ENCODE assay signal across 19 mouse cellular contexts in the genomic region with DNA sequence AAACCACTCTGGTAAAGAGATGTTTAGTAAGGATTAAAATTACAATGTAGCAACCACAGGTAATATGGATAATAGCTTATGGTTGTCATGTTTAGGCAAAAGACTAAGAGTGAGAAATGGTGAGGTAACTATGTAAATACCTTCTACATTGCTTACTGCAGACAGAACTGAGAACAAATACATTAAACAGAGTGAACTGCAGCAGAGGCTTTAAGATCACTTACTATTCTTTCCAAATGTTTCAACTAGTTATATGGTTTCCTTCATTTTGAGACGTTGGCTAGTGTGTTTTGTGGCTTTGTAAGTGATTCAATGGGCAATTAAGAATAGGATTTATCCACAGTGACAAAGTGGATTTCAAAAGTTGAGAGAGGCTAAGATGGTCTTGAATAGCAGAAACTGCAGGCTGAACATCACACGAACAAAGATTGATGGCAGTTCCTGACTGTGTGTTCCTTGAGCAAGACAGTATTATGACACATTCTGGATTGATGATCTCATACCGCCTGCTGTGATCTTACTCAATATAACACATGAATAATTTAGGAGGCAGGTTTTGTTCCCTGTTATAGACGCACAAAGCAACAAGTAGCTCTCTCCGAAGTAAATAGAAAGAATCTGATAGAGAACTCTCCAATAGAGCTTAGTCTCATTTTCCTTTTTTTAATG. TPM values are rescaled to one million over a fixed set of nuclear protein-coding genes. Genes with fewer than 3 reads are reported as not detected.
A peak's percentile ranks its signal among the peaks of the same experiment; 100 is the strongest.
DNase-seq lines count a peak whose midpoint lies in the region; ATAC-seq and TF ChIP-seq lines count a peak whose summit lies in the region.
"Had no signal": no experiment of that assay in that cellular context is flagged by ENCODE, and none has a peak within 500 bp of the region (broad histone marks: within the 10 kb centered on the region; RNA-seq: fewer than 3 reads in every experiment).

No protein-coding gene starts in this region.

- no peaks in the 10 kb centered on the region for H3K4me1 ChIP-seq in midbrain, embryonic 11.5 days (ENCODE audit: control insufficient read depth, insufficient read depth, low read length)
- no peaks in the 10 kb centered on the region for H3K4me1 ChIP-seq in midbrain, embryonic 16.5 days (ENCODE audit: control insufficient read depth, insufficient read depth, low read length)
- no peaks in the 10 kb centered on the region for H3K4me1 ChIP-seq in forebrain, embryonic 13.5 days
- H3K4me1 ChIP-seq in midbrain, postnatal 0 days (ENCODE audit: insufficient read depth, low read length), result no peaks in the 10 kb centered on the region
- H3K4me1 ChIP-seq: embryonic facial prominence, embryonic 13.5 days; limb, embryonic 12.5 days; liver, embryonic 13.5 days; lung, embryonic 15.5 days had no signal

- no peaks in the 10 kb centered on the region for H3K9me3 ChIP-seq in midbrain, embryonic 11.5 days (ENCODE audit: control insufficient read depth, low read length)
- H3K9me3 ChIP-seq in midbrain, embryonic 16.5 days (replicated peaks; ENCODE audit: control insufficient read depth, low read length, poor library complexity, severe bottlenecking), result no peaks in the 10 kb centered on the region
- H3K9me3 ChIP-seq in forebrain, embryonic 13.5 days (replicated peaks), result no peaks in the 10 kb centered on the region
- no peaks in the 10 kb centered on the region for H3K9me3 ChIP-seq in midbrain, postnatal 0 days (ENCODE audit: low read length)
- H3K9me3 ChIP-seq: embryonic facial prominence, embryonic 13.5 days; limb, embryonic 12.5 days; liver, embryonic 13.5 days; lung, embryonic 15.5 days had no signal

- no peak overlapping the region for H3K4me3 ChIP-seq in midbrain, embryonic 11.5 days (ENCODE audit: low read depth, low read length)
- H3K4me3 ChIP-seq in midbrain, embryonic 16.5 days (ENCODE audit: low read depth, low read length), result no peak overlapping the region
- H3K4me3 ChIP-seq in forebrain, embryonic 13.5 days, result no peak overlapping the region
- H3K4me3 ChIP-seq in midbrain, postnatal 0 days (ENCODE audit: low read depth, low read length), result no peak overlapping the region
- H3K4me3 ChIP-seq: embryonic facial prominence, embryonic 13.5 days; limb, embryonic 12.5 days; liver, embryonic 13.5 days; lung, embryonic 15.5 days had no signal

- 28% methylated on average over 5 of the region's 5 CpGs for WGBS in midbrain, embryonic 11.5 days
- 11% methylated on average over 5 of the region's 5 CpGs for WGBS in midbrain, embryonic 16.5 days
- WGBS in forebrain, embryonic 13.5 days, result 13% methylated on average over 5 of the region's 5 CpGs
- WGBS in midbrain, postnatal 0 days, result 14% methylated on average over 5 of the region's 5 CpGs

- no peak overlapping the region for H3K9ac ChIP-seq in midbrain, embryonic 11.5 days (ENCODE audit: low read length)
- no peak overlapping the region for H3K9ac ChIP-seq in midbrain, embryonic 16.5 days (ENCODE audit: low read depth, low read length)
- no peak overlapping the region for H3K9ac ChIP-seq in forebrain, embryonic 13.5 days
- no peak overlapping the region for H3K9ac ChIP-seq in midbrain, postnatal 0 days (replicated peaks; ENCODE audit: low read length, poor library complexity, severe bottlenecking)
- H3K9ac ChIP-seq: embryonic facial prominence, embryonic 13.5 days; limb, embryonic 12.5 days; liver, embryonic 13.5 days; lung, embryonic 15.5 days had no signal

- DNase-seq in embryo, embryonic 10 days (ENCODE audit: low spot score), result peak; percentile 13
- DNase-seq in embryo, embryonic 9.5 days (ENCODE audit: extremely low spot score), result no peak
- peak; percentile 83 for DNase-seq in midbrain, embryonic 11.5 days (ENCODE audit: low spot score, missing footprints)
- peak; percentile 26 for DNase-seq in midbrain, postnatal 0 days (ENCODE audit: low spot score)
- no peak for DNase-seq in left cerebral cortex, adult 9 months (ENCODE audit: low spot score in 2 of 2)
- no peak for DNase-seq in T-cell, adult 2 months (ENCODE audit: low spot score)
- DNase-seq: cerebellum, postnatal 14 days; heart, adult 11 months; kidney, adult 18-20 months; kidney, postnatal 10 days; liver, embryonic 13.5 days; right cerebral cortex, postnatal 4 days; thymus, postnatal 36 days had no signal

- no peak overlapping the region for H3K27ac ChIP-seq in midbrain, embryonic 11.5 days (ENCODE audit: low read depth, low read length)
- no peak overlapping the region for H3K27ac ChIP-seq in midbrain, embryonic 16.5 days (ENCODE audit: low read length)
- no peak overlapping the region for H3K27ac ChIP-seq in forebrain, embryonic 13.5 days
- no peak overlapping the region for H3K27ac ChIP-seq in midbrain, postnatal 0 days (ENCODE audit: low read depth, low read length)
- H3K27ac ChIP-seq: embryonic facial prominence, embryonic 13.5 days; limb, embryonic 12.5 days; liver, embryonic 13.5 days; lung, embryonic 15.5 days; macrophage had no signal

- no peaks in the 10 kb centered on the region for H3K27me3 ChIP-seq in midbrain, embryonic 11.5 days (ENCODE audit: control insufficient read depth, insufficient read depth, low read length)
- no peaks in the 10 kb centered on the region for H3K27me3 ChIP-seq in midbrain, embryonic 16.5 days (ENCODE audit: control insufficient read depth, insufficient read depth, low read depth, low read length)
- peaks cover 40% of the 10 kb centered on the region for H3K27me3 ChIP-seq in forebrain, embryonic 13.5 days
- no peaks in the 10 kb centered on the region for H3K27me3 ChIP-seq in midbrain, postnatal 0 days (ENCODE audit: insufficient read depth, low read length)
- H3K27me3 ChIP-seq: embryonic facial prominence, embryonic 13.5 days; limb, embryonic 12.5 days; liver, embryonic 13.5 days; lung, embryonic 15.5 days had no signal

- H3K36me3 ChIP-seq in midbrain, embryonic 11.5 days (ENCODE audit: control insufficient read depth, insufficient read depth, low read length), result no peaks in the 10 kb centered on the region
- H3K36me3 ChIP-seq in midbrain, embryonic 16.5 days (ENCODE audit: control insufficient read depth, insufficient read depth, low read length), result no peaks in the 10 kb centered on the region
- H3K36me3 ChIP-seq in forebrain, embryonic 13.5 days (ENCODE audit: poor library complexity, severe bottlenecking), result no peaks in the 10 kb centered on the region
- H3K36me3 ChIP-seq in midbrain, postnatal 0 days (ENCODE audit: insufficient read depth, low read length), result no peaks in the 10 kb centered on the region
- H3K36me3 ChIP-seq: embryonic facial prominence, embryonic 13.5 days; limb, embryonic 12.5 days; liver, embryonic 13.5 days; lung, embryonic 15.5 days had no signal

- peak; percentile 90 for ATAC-seq in midbrain, embryonic 11.5 days (ENCODE audit: low FRiP score)
- no peak for ATAC-seq in midbrain, embryonic 16.5 days
- peak; percentile 93 for ATAC-seq in forebrain, embryonic 13.5 days
- no peak for ATAC-seq in midbrain, postnatal 0 days (ENCODE audit: low FRiP score)

- H3K4me2 ChIP-seq in midbrain, embryonic 11.5 days, result no peak overlapping the region
- H3K4me2 ChIP-seq in midbrain, embryonic 16.5 days (ENCODE audit: low read length), result no peak overlapping the region
- no peak overlapping the region for H3K4me2 ChIP-seq in forebrain, embryonic 13.5 days
- no peak overlapping the region for H3K4me2 ChIP-seq in midbrain, postnatal 0 days (ENCODE audit: low read depth, low read length, poor library complexity, severe bottlenecking)
- H3K4me2 ChIP-seq: embryonic facial prominence, embryonic 13.5 days; limb, embryonic 12.5 days; liver, embryonic 13.5 days; lung, embryonic 15.5 days had no signal

- TF ChIP-seq CTCF in midbrain, postnatal 0 days (IDR thresholded peaks at IDR 0.05), result no peak

RNA-seq across cellular contexts. Expression of a gene that starts 16.5 kb away (rescaled TPM):
- polyA plus RNA-seq in midbrain, embryonic 11.5 days (2014; fragmentation: Nextera tagmentation; extraction: Ambion mirVana), result 11.6 and 13.1 TPM in 2 replicates
- polyA plus RNA-seq in midbrain, embryonic 16.5 days (2015; fragmentation: Nextera tagmentation; extraction: Ambion mirVana), result 33.4 and 38.4 TPM in 2 replicates
- 27.7 and 35.3 TPM in 2 replicates for polyA plus RNA-seq in forebrain, embryonic 13.5 days (2015; fragmentation: Nextera tagmentation; extraction: Ambion mirVana)
- total RNA-seq in midbrain, postnatal 0 days (2014; rRNA removed), result 39.3 and 42.3 TPM in 2 replicates
- 29.6 and 40.8 TPM in 2 replicates for polyA plus RNA-seq in midbrain, postnatal 0 days (2015; fragmentation: Nextera tagmentation; extraction: Ambion mirVana)

Comparison
In these comparisons a context has a peak if more than half of its experiments do, and no peak if none do; other contexts are left out.
1. DNase-seq: peak in embryo, embryonic 10 days (single experiment), midbrain, embryonic 11.5 days (single experiment) and midbrain, postnatal 0 days (single experiment); none in embryo, embryonic 9.5 days (single experiment), left cerebral cortex, adult 9 months (0 of 2) and T-cell, adult 2 months (single experiment).
2. ATAC-seq: peak in midbrain, embryonic 11.5 days (single experiment) and forebrain, embryonic 13.5 days (single experiment); none in midbrain, embryonic 16.5 days (single experiment) and midbrain, postnatal 0 days (single experiment).